Mouse (Mus musculus) midbrain, embryonic 15.5 days (tissue): Measurements from ENCODE around the gene Blzf1. TPM values are rescaled to one million over a fixed set of nuclear protein-coding genes. Genes with fewer than 3 reads are reported as not detected.

Experiments used
- ATAC-seq: fragments of 200-750 bp; cut with Nextera tagmentation; replicated peaks from 2 replicates; pipeline ENCODE4 v1.8.0; 2017; ENCODE audit warnings: moderate TSS enrichment
- H3K27ac ChIP-seq: fragments of 300-500 bp; sonication (generic); 2 replicates; pipeline ENCODE4 v1.5.1; 2015; ENCODE audit warnings: mild to moderate bottlenecking, inconsistent platforms
- H3K27me3 ChIP-seq: fragments of 300-500 bp; sonication (generic); replicated peaks from 2 replicates; pipeline ENCODE4 v1.6.1; 2015; ENCODE audit warnings: inconsistent platforms
- H3K36me3 ChIP-seq: fragments of 300-500 bp; sonication (generic); replicated peaks from 2 replicates; pipeline ENCODE4 v1.6.1; 2015; ENCODE audit warnings: inconsistent platforms
- H3K4me1 ChIP-seq: fragments of 300-500 bp; sonication (generic); 2 replicates; pipeline ENCODE4 v1.6.1; 2015; ENCODE audit warnings: inconsistent platforms
- H3K4me2 ChIP-seq: fragments of 300-500 bp; sonication (generic); 2 replicates; pipeline ENCODE4 v1.6.1; 2015; ENCODE audit warnings: inconsistent platforms, mild to moderate bottlenecking, moderate library complexity
- H3K4me3 ChIP-seq: fragments of 300-500 bp; sonication (generic); 2 replicates; pipeline ENCODE4 v1.5.1; 2015; ENCODE audit warnings: mild to moderate bottlenecking, inconsistent platforms
- H3K9ac ChIP-seq: fragments of 300-500 bp; sonication (generic); 2 replicates; pipeline ENCODE4 v1.6.1; 2015; ENCODE audit warnings: mild to moderate bottlenecking, inconsistent platforms
- H3K9me3 ChIP-seq: fragments of 300-500 bp; sonication (generic); 2 replicates; pipeline ENCODE4 v1.6.1; 2016; ENCODE audit warnings: inconsistent platforms
- WGBS: fragments of 180-500 bp; shearing (Covaris S2); methylation state at CpG from one replicate; pipeline ENCODE4 v1.1.7; 2015; ENCODE audit warnings: mixed read lengths; 5-methylcytosine and 5-hydroxymethylcytosine counted together
- polyA plus RNA-seq: library from polyadenylated mRNA; unstranded; fragments of >200 nt; fragmentation: Nextera tagmentation; extraction: Ambion mirVana; gene quantifications from 2 replicates; pipeline ENCODE4 v1.2.1, GENCODE M21; 2015

The Blzf1 gene
- polyA plus RNA-seq, 1 experiment from 2014 or later: 30.0 TPM

DNA sequence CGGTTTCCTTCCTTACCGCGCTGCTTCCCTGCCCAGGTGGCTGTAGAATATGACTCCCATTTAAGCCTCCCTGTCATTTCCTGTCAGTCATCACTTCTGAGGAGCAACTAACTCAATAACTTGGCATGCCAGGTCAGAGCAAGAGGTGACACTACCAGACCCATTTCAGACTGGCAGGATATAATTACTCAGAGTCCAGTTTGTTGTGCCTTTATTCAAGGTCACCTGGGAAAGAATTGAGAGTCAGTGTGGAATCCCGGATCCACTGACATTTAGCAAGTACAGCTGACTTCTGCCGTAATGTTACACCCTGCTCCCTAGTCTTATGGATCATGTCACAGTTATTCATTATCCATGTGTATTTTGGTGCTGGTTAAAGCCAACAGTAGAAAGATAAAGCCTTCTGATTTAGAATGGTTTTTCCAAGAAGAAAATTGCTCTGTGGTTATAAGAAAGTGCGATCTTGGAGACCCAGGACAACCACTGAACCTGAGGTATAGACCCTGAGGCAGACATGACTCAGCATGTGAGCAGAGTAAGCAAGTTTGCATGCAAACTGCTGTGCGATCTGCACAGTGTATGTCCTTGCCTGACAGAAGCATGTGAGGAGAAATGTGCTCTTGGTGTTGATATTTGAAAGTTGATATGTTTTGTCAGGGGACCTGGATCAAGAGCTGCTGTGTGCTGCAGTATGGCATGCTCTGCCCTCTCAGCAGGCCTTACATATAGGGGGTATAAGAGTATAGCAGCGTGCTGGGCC lies 56.7 kb downstream of the Blzf1 start:
- peaks cover 23% of the 10 kb centered on the region for H3K4me1 ChIP-seq
- no peaks in the 10 kb centered on the region for H3K9me3 ChIP-seq
- no peaks in the 10 kb centered on the region for H3K36me3 ChIP-seq
- no peaks in the 10 kb centered on the region for H3K27me3 ChIP-seq
- no peak overlapping the region for H3K27ac ChIP-seq
- peak overlapping the region; percentile 72 for H3K4me3 ChIP-seq
- 0 out of 2 replicates have a peak overlapping the region, but pooled peaks have one; percentile 58 for H3K9ac ChIP-seq
- peak overlapping the region; percentile 74 for H3K4me2 ChIP-seq
- ATAC-seq: no peak
- WGBS: 67% methylated on average over 8 of the region's 8 CpGs

DNA sequence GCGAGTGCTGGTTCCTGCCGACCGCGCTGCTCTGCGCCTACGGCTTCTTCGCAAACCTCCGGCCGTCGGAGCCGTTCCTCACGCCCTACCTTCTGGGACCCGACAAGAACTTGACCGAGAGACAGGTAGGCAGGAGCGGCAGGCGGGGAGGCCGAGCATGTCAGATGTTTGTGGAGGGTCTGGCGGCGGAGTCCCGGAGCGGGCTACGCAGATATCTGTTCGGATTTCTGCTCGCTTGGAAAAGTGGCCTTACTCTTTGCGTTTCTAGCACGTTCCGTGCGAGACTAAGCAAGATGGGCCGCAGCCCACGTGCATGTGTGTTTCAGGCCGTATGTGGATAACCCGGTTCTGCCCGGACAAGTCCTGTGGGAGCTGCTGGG lies 58.0 kb downstream of the Blzf1 start:
- ATAC-seq: peak; percentile 37; the same call in 1 of the 2 replicates
- under 1% methylated on average over 33 of the region's 33 CpGs for WGBS
- H3K27me3 ChIP-seq: no peaks in the 10 kb centered on the region

DNA sequence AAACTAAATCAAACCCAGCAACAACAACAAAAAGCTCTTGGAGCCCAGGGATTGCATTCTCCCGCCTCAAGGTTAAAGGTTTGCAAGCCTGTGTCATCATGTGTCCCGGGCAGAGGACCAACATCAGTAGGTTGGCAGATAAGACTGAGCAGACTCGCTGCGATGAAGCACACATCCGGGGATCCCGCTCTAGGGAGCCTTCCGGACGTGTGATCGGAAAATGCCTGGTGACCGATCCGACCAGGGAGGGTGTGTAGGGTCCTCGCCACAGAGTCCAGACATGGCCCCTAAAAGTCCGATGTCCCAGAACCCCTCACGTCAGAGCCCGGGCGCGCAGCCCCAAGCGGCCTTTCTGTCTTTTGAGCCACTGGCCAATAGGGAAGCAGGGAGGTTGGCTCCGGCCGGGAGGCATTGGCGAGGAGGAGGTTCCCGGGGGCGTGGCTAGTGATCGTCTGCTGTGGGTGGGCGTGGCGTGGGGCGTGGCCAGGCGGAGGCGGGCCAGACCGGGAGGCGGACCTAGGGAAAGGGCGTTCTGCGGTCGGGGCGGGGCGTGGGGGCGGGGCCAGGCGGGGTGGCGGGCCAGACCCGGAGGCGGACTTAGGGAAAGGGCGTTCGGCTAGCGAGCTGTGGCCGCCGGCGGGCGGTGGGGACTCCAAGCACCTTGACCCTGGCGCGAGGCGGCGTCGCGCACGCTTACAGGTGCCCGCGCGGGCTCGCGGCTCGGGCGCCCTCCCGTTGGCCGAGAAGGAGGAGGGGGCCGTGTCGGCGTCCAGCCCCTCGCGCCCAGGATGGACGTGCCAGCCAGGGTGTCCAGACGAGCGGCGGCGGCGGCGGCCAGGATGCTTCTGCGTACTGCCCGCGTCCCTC lies 58.6 kb downstream of the Blzf1 start, which contains the start of gene Slc19a2:
Gene Slc19a2 (plus strand): TSS at position 582 of the 867 bp plus-strand sequence.
- Histone ChIP-seq H3K27ac (peak within 1 kb of the TSS; percentile 80), H3K27me3 (no peaks in the 10 kb centered on the region), H3K36me3 (no peaks in the 10 kb centered on the region), H3K4me3 (peak within 1 kb of the TSS; percentile 72), H3K4me1 (peaks cover 23% of the 10 kb centered on the region), H3K9me3 (no peaks in the 10 kb centered on the region), H3K9ac (peak within 1 kb of the TSS; percentile 58), H3K4me2 (peak within 1 kb of the TSS; percentile 74)
- ATAC-seq: peak; percentile 96
- WGBS: under 1% methylated on average over 72 of the region's 79 CpGs

More for the DNA sequence above, 58.0 kb downstream of the Blzf1 start:
- Histone ChIP-seq H3K4me2 (peak overlapping the region; percentile 74), H3K9ac (peak overlapping the region; percentile 58), H3K36me3 (no peaks in the 10 kb centered on the region), H3K4me3 (peak overlapping the region; percentile 72), H3K4me1 (peaks cover 23% of the 10 kb centered on the region), H3K9me3 (no peaks in the 10 kb centered on the region), H3K27ac (peak overlapping the region; percentile 80)

DNA sequence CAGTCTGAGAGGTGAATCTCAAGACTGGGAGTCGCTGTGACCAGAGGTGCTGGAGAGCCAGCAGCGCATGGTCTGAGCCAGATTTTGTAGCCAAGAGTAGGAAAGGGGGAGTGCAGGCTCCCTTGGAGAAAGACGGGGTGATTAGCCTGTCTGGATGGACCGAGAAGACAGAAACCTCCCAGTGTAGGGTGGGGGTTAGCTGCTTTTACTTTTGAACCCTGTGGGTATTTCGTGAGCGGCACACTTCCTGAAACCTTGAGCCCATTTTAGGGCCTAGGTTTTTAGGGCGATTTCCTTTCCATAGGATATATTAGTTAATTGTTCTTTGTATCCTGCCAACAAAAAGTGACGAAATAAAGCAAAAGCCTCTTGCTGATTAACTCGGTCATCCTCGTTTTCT lies 59.3 kb downstream of the Blzf1 start:
- Histone ChIP-seq H3K9ac (peak overlapping the region; percentile 38; the same call in 1 of the 2 replicates), H3K4me1 (peaks cover 23% of the 10 kb centered on the region), H3K4me3 (peak overlapping the region; percentile 72), H3K27ac (peak overlapping the region; percentile 60; the same call in 1 of the 2 replicates), H3K9me3 (no peaks in the 10 kb centered on the region), H3K36me3 (no peaks in the 10 kb centered on the region), H3K4me2 (peak overlapping the region; percentile 74), H3K27me3 (no peaks in the 10 kb centered on the region)
- WGBS: 9% methylated on average over 10 of the region's 10 CpGs
- 0 out of 2 replicates have a peak, but pooled peaks have one; percentile 3 for ATAC-seq

DNA sequence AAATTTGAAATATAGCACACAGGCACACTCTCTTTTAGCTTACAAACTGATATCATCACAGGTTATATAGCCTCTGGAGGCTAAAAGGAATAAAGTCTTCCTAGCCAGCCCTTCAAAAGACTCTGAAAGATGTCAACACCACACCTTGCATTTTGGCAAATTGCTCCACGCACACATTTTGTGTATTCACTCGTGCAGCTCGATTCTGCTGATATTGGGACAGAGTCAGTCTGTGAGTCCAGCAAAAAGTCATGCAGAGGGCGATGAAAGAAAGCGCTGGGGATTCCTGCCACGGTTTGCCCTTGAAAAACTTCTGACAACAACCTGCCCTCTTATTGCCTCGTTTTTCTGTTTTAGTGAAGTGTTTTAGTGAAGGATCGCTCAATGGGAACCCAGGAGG lies 59.8 kb downstream of the Blzf1 start:
- no peaks in the 10 kb centered on the region for H3K27me3 ChIP-seq
- H3K4me3 ChIP-seq: peak overlapping the region; percentile 72; the same call in 1 of the 2 replicates
- ATAC-seq: no peak
- H3K9me3 ChIP-seq: no peaks in the 10 kb centered on the region
- WGBS: 34% methylated on average over 8 of the region's 8 CpGs
- H3K36me3 ChIP-seq: no peaks in the 10 kb centered on the region
- H3K4me1 ChIP-seq: peaks cover 23% of the 10 kb centered on the region
- H3K9ac ChIP-seq: peak overlapping the region; percentile 38; the same call in 1 of the 2 replicates
- H3K27ac ChIP-seq: no peak overlapping the region
- H3K4me2 ChIP-seq: peak overlapping the region; percentile 74

DNA sequence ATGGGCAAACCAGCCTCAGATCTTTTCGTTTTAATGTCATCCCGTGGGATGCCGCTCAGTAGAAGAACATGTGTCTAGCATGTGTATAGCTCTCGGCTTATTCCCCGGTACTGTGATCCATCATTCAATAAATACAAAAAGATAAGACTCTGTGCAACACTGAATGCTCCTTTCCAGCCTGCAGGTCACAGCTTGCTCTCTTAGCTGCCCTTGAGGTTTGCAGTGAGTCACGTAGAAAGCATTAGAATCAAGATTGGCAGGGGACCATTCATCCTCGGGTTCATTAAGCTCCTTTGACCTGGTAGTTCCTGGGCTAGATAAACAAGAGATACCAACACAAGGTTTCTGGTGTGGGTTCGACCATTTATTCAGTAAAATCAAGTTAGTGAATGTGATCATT lies 64.5 kb downstream of the Blzf1 start:
- no peak for ATAC-seq
- Histone ChIP-seq H3K4me3 (no peak overlapping the region), H3K27ac (no peak overlapping the region), H3K4me2 (no peak overlapping the region), H3K36me3 (no peaks in the 10 kb centered on the region), H3K4me1 (peaks cover 3% of the 10 kb centered on the region), H3K9me3 (no peaks in the 10 kb centered on the region), H3K27me3 (no peaks in the 10 kb centered on the region), H3K9ac (no peak overlapping the region)
- WGBS: 70% methylated on average over 8 of the region's 8 CpGs

DNA sequence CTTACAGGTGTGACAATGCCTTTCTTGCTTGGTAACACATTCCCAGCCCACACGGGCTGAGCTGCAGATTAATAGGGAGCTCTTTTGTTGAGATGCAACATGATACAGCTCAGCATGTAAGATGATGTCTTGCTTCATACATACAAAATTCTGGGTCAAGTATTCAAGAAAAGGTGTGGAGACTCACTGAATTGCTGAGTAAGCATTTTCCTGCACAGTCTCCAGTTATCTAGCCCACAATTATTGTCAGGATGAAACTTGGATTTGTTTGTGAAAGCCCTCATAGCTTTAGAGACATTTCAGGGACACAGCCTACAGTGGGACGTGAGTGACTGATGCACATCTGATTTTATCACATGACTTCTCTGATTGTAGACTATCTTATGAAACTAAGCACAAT lies 65.8 kb downstream of the Blzf1 start:
- Histone ChIP-seq H3K27me3 (no peaks in the 10 kb centered on the region), H3K27ac (no peak overlapping the region), H3K4me3 (no peak overlapping the region), H3K9me3 (no peaks in the 10 kb centered on the region), H3K9ac (no peak overlapping the region), H3K36me3 (no peaks in the 10 kb centered on the region), H3K4me2 (no peak overlapping the region), H3K4me1 (no peaks in the 10 kb centered on the region)
- no peak for ATAC-seq
- WGBS: 77% methylated on average over 2 of the region's 2 CpGs

Other genes with a start within 250 kb of the Blzf1 start
- gene Sell, start 245.5 kb downstream of the Blzf1 start, polyA plus RNA-seq: 0.14 and 0.19 TPM in 2 replicates
- not detected in 2 replicates for gene Selp, start 192.2 kb downstream of the Blzf1 start, polyA plus RNA-seq
- 0.13 and 0.14 TPM in 2 replicates for gene F5, start 155.7 kb downstream of the Blzf1 start, polyA plus RNA-seq
- gene Slc19a2, start 58.4 kb downstream of the Blzf1 start, polyA plus RNA-seq: 7.7 and 9.0 TPM in 2 replicates
- gene Ccdc181, start 31.9 kb downstream of the Blzf1 start, polyA plus RNA-seq: 24.8 and 25.7 TPM in 2 replicates
- gene Nme7, start 3.4 kb downstream of the Blzf1 start, polyA plus RNA-seq: 29.6 and 35.7 TPM in 2 replicates
- gene Atp1b1, start 150.9 kb upstream of the Blzf1 start, polyA plus RNA-seq: 210 and 216 TPM in 2 replicates